ENCODE assay signal across 27 mouse cellular contexts in genomic region chr1:161970874-161971273, GRCm38 (mm10). TPM values are rescaled to one million over a fixed set of nuclear protein-coding genes. Genes with fewer than 3 reads are reported as not detected.
DNase-seq lines count a peak whose midpoint lies in the region; ATAC-seq lines count a peak whose summit lies in the region.
"Had no signal": no experiment of that assay in that cellular context is flagged by ENCODE, and none has a peak within 500 bp of the region (broad histone marks: within the 10 kb centered on the region; RNA-seq: fewer than 3 reads in every experiment).

No protein-coding gene starts in this region.

- no peak overlapping the region for H3K9ac ChIP-seq in limb, embryonic 11.5 days (ENCODE audit: low read length)
- H3K9ac ChIP-seq in limb, embryonic 12.5 days (replicated peaks): no peak overlapping the region
- H3K9ac ChIP-seq: embryonic facial prominence, embryonic 12.5 days; forebrain, embryonic 13.5 days had no signal

- peaks cover 5% of the 10 kb centered on the region; the same call in 1 of the 2 replicates for H3K4me1 ChIP-seq in limb, embryonic 11.5 days (ENCODE audit: control insufficient read depth, insufficient read depth, low read length)
- peaks cover 33% of the 10 kb centered on the region for H3K4me1 ChIP-seq in limb, embryonic 10.5 days
- peaks cover 67% of the 10 kb centered on the region for H3K4me1 ChIP-seq in megakaryocyte, embryonic 14.5 days
- peaks cover 33% of the 10 kb centered on the region for H3K4me1 ChIP-seq in limb, embryonic 12.5 days (replicated peaks)

- no peak overlapping the region for H3K4me3 ChIP-seq in limb, embryonic 11.5 days (ENCODE audit: low read depth, low read length)
- H3K4me3 ChIP-seq in limb, embryonic 10.5 days: no peak overlapping the region
- H3K4me3 ChIP-seq in megakaryocyte, embryonic 14.5 days (replicated peaks): peak overlapping the region; percentile 5
- H3K4me3 ChIP-seq in limb, embryonic 12.5 days (replicated peaks): no peak overlapping the region
- H3K4me3 ChIP-seq: embryonic facial prominence, embryonic 12.5 days had no signal

- H3K36me3 ChIP-seq in limb, embryonic 11.5 days (ENCODE audit: control insufficient read depth, insufficient read depth, low read length): no peaks in the 10 kb centered on the region
- H3K36me3 ChIP-seq in limb, embryonic 10.5 days: peaks cover 20% of the 10 kb centered on the region
- H3K36me3 ChIP-seq in megakaryocyte, embryonic 14.5 days (replicated peaks; ENCODE audit: low read length): peaks cover 25% of the 10 kb centered on the region
- H3K36me3 ChIP-seq in limb, embryonic 12.5 days: peaks cover 13% of the 10 kb centered on the region

- no peaks in the 10 kb centered on the region; the same call in 1 of the 2 replicates for H3K9me3 ChIP-seq in limb, embryonic 11.5 days (ENCODE audit: control insufficient read depth, low read length)
- no peaks in the 10 kb centered on the region for H3K9me3 ChIP-seq in limb, embryonic 10.5 days (replicated peaks)
- H3K9me3 ChIP-seq in megakaryocyte, embryonic 14.5 days: no peaks in the 10 kb centered on the region
- H3K9me3 ChIP-seq in limb, embryonic 12.5 days: no peaks in the 10 kb centered on the region
- H3K9me3 ChIP-seq: embryonic facial prominence, embryonic 10.5 days; embryonic facial prominence, embryonic 12.5 days; forebrain, embryonic 13.5 days; G1E had no signal

- ATAC-seq in limb, embryonic 11.5 days (ENCODE audit: insufficient number of reproducible peaks, low FRiP score, low TSS enrichment, low read depth): no peak
- ATAC-seq in megakaryocyte, adult 5-6 weeks (ENCODE audit: poor library complexity, severe bottlenecking): no peak
- ATAC-seq in limb, embryonic 12.5 days (ENCODE audit: insufficient number of reproducible peaks, insufficient read depth, low FRiP score, low TSS enrichment, low read depth): no peak
- ATAC-seq: activated CD4-positive, CD25-positive, alpha-beta regulatory T cell, adult 4 months; CD4-positive, CD25-positive, alpha-beta regulatory T cell, adult 4 months; forebrain, embryonic 13.5 days; Patski had no signal

- DNase-seq in heart, adult 11 months: peak; percentile 83
- DNase-seq in heart, postnatal 36 days: no peak
- DNase-seq in limb, embryonic 11.5 days (ENCODE audit: low spot score): no peak
- DNase-seq in limb, embryonic 10.5 days (ENCODE audit: low spot score): no peak
- DNase-seq in spleen, postnatal 36 days (ENCODE audit: low spot score in 2 of 2): no peak
- DNase-seq: adrenal gland, adult 8-10 months; adrenal gland, postnatal 14 days; adrenal gland, postnatal 36 days; B cell, adult 2 months; cerebellum, adult 11-12 months; cerebellum, adult 2 months; cerebellum, adult 9-10 months; cerebellum, postnatal 10 days; cerebellum, postnatal 25 days had no signal

- H3K27me3 ChIP-seq in limb, embryonic 11.5 days (ENCODE audit: control insufficient read depth, insufficient read depth, low read length): no peaks in the 10 kb centered on the region
- no peaks in the 10 kb centered on the region for H3K27me3 ChIP-seq in limb, embryonic 10.5 days (ENCODE audit: low read depth, poor library complexity, severe bottlenecking)
- H3K27me3 ChIP-seq in megakaryocyte, embryonic 14.5 days (replicated peaks): peaks cover 4% of the 10 kb centered on the region
- no peaks in the 10 kb centered on the region for H3K27me3 ChIP-seq in limb, embryonic 12.5 days
- H3K27me3 ChIP-seq: CH12.LX; embryonic facial prominence, embryonic 12.5 days; forebrain, embryonic 13.5 days; Patski had no signal

- H3K4me2 ChIP-seq in limb, embryonic 11.5 days (ENCODE audit: low read depth, severe bottlenecking): 0 out of 2 replicates have a peak overlapping the region, but pooled peaks have one; percentile 5
- peak overlapping the region; percentile 63; the same call in 1 of the 2 replicates for H3K4me2 ChIP-seq in limb, embryonic 12.5 days

- intact Hi-C loops in heart, postnatal 36 days (cut with DNase I): no loop called here

- no peak overlapping the region for H3K27ac ChIP-seq in limb, embryonic 11.5 days (replicated peaks; ENCODE audit: low read depth, low read length)
- H3K27ac ChIP-seq in limb, embryonic 10.5 days: no peak overlapping the region
- 0 out of 2 replicates have a peak overlapping the region, but pooled peaks have one; percentile 12 for H3K27ac ChIP-seq in limb, embryonic 12.5 days
- H3K27ac ChIP-seq: embryonic facial prominence, embryonic 10.5 days; embryonic facial prominence, embryonic 12.5 days; forebrain, embryonic 13.5 days had no signal

- 98% methylated on average over 9 of the region's 9 CpGs for WGBS in limb, embryonic 11.5 days
- 96% methylated on average over 9 of the region's 9 CpGs for WGBS in limb, embryonic 10.5 days
- 96% methylated on average over 9 of the region's 9 CpGs for WGBS in limb, embryonic 12.5 days

RNA-seq across cellular contexts. Expression of gene Pigc, which starts 1.9 kb away (rescaled TPM):
- 10 to 100 TPM; 14.3 to 17.6 TPM for total RNA-seq in heart, postnatal 36 days (2021)
- 46.6 and 49.8 TPM in 2 replicates for polyA plus RNA-seq in limb, embryonic 11.5 days (2014; fragmentation: Nextera tagmentation; extraction: Ambion mirVana)
- 31.4 and 39.9 TPM in 2 replicates for polyA plus RNA-seq in limb, embryonic 10.5 days (2016; fragmentation: Nextera tagmentation; extraction: Ambion mirVana)
- 0.63 TPM in 1 of 2 replicates, not detected in the other for polyA plus RNA-seq in megakaryocyte, embryonic 14.5 days (2012; ENCODE audit: insufficient read depth, low replicate concordance)
- 11.7 and 13.5 TPM in 2 replicates for total RNA-seq in megakaryocyte, adult 5-6 weeks (2015)
- total RNA-seq in megakaryocyte, adult 5-6 weeks (2017): 19.1 and 23.2 TPM in 2 replicates
- polyA plus RNA-seq in limb, embryonic 12.5 days (2016; fragmentation: Nextera tagmentation; extraction: Ambion mirVana): 43.2 and 45.9 TPM in 2 replicates

RNA-seq across cellular contexts. Expression of gene 4930558K02Rik, which starts 8.6 kb away (rescaled TPM):
- not detected for total RNA-seq in heart, postnatal 36 days (2021)
- not detected in 2 replicates for polyA plus RNA-seq in limb, embryonic 11.5 days (2014; fragmentation: Nextera tagmentation; extraction: Ambion mirVana)
- polyA plus RNA-seq in limb, embryonic 10.5 days (2016; fragmentation: Nextera tagmentation; extraction: Ambion mirVana): not detected in 2 replicates
- polyA plus RNA-seq in megakaryocyte, embryonic 14.5 days (2012; ENCODE audit: insufficient read depth, low replicate concordance): not detected in 2 replicates
- not detected in 2 replicates for total RNA-seq in megakaryocyte, adult 5-6 weeks (2015)
- not detected in 2 replicates for total RNA-seq in megakaryocyte, adult 5-6 weeks (2017)
- not detected in 2 replicates for polyA plus RNA-seq in limb, embryonic 12.5 days (2016; fragmentation: Nextera tagmentation; extraction: Ambion mirVana)
- total RNA-seq: adrenal gland, adult 8-10 months; adrenal gland, postnatal 14 days; adrenal gland, postnatal 36 days; CH12.LX; G1E had no signal
- polyA plus RNA-seq: activated CD4-positive, CD25-positive, alpha-beta regulatory T cell, adult 4 months; CD4-positive, CD25-positive, alpha-beta regulatory T cell, adult 4 months; cerebellum, adult 2 months; embryonic facial prominence, embryonic 10.5 days; embryonic facial prominence, embryonic 12.5 days; embryonic facial prominence, embryonic 14.5 days; forebrain, embryonic 11.5 days; forebrain, embryonic 13.5 days; G1E; Patski had no signal

Comparison
In these comparisons a context has a peak if more than half of its experiments do, and no peak if none do; other contexts are left out.
1. RNA of gene Pigc, which starts 1.9 kb away (polyA plus RNA-seq): 46.6 to 49.8 TPM in limb, embryonic 11.5 days, 43.2 to 45.9 TPM in limb, embryonic 12.5 days and 31.4 to 39.9 TPM in limb, embryonic 10.5 days; 0.63 TPM in megakaryocyte, embryonic 14.5 days; every median in the first group is over 10 times any median in the second.